Mouse (Mus musculus) midbrain, embryonic 16.5 days (tissue): ENCODE results near the gene Stard3. TPM values are rescaled to one million over a fixed set of nuclear protein-coding genes. Genes with fewer than 3 reads are reported as not detected.

ENCODE experiments used
- ATAC-seq: fragments of 200-750 bp; cut with Nextera tagmentation; 2 replicates; pipeline ENCODE4 v1.8.0; 2017; ENCODE audit warnings: moderate TSS enrichment
- H3K27ac ChIP-seq: fragments of 300-500 bp; sonication (generic); 2 replicates; pipeline ENCODE4 v1.5.1; 2014; ENCODE audit warnings: mild to moderate bottlenecking, low read length, mixed read lengths
- H3K27me3 ChIP-seq: fragments of 300-500 bp; sonication (generic); 2 replicates; pipeline ENCODE4 v1.6.1; 2014; ENCODE audit warnings: low read depth, low read length, mixed read lengths; ENCODE audit not compliant: control insufficient read depth, insufficient read depth
- H3K36me3 ChIP-seq: fragments of 300-500 bp; sonication (generic); 2 replicates; pipeline ENCODE4 v1.6.1; 2014; ENCODE audit warnings: mild to moderate bottlenecking, low read length, moderate library complexity, mixed read lengths; ENCODE audit not compliant: control insufficient read depth, insufficient read depth
- H3K4me1 ChIP-seq: fragments of 300-500 bp; sonication (generic); 2 replicates; pipeline ENCODE4 v1.6.1; 2014; ENCODE audit warnings: mild to moderate bottlenecking, low read length, mixed read lengths; ENCODE audit not compliant: control insufficient read depth, insufficient read depth
- H3K4me2 ChIP-seq: fragments of 300-500 bp; sonication (generic); 2 replicates; pipeline ENCODE4 v1.6.1; 2014; ENCODE audit warnings: mild to moderate bottlenecking, low read length, mixed read lengths
- H3K4me3 ChIP-seq: fragments of 300-500 bp; sonication (generic); 2 replicates; pipeline ENCODE4 v1.5.1; 2014; ENCODE audit warnings: low read depth, mild to moderate bottlenecking, low read length, moderate library complexity, mixed read lengths
- H3K9ac ChIP-seq: fragments of 300-500 bp; sonication (generic); 2 replicates; pipeline ENCODE4 v1.6.1; 2014; ENCODE audit warnings: low read depth, low read length, mixed read lengths
- H3K9me3 ChIP-seq: fragments of 300-500 bp; sonication (generic); replicated peaks from 2 replicates; pipeline ENCODE4 v1.6.1; 2014; ENCODE audit warnings: mild to moderate bottlenecking, low read length, mixed read lengths; ENCODE audit not compliant: control insufficient read depth, poor library complexity, severe bottlenecking
- WGBS: fragments of 180-500 bp; shearing (Covaris S2); extraction: QIAGEN DNeasy Blood & Tissue Kit; methylation state at CpG from one replicate; pipeline ENCODE4 v1.1.7; 2014; 5-methylcytosine and 5-hydroxymethylcytosine counted together
- polyA plus RNA-seq: library from polyadenylated mRNA; unstranded; fragments of >200 nt; fragmentation: Nextera tagmentation; extraction: Ambion mirVana; gene quantifications from 2 replicates; pipeline ENCODE4 v1.2.1, GENCODE M21; 2015

Stard3 gene
- polyA plus RNA-seq, 1 experiment from 2014 or later: 32.9 TPM

DNA sequence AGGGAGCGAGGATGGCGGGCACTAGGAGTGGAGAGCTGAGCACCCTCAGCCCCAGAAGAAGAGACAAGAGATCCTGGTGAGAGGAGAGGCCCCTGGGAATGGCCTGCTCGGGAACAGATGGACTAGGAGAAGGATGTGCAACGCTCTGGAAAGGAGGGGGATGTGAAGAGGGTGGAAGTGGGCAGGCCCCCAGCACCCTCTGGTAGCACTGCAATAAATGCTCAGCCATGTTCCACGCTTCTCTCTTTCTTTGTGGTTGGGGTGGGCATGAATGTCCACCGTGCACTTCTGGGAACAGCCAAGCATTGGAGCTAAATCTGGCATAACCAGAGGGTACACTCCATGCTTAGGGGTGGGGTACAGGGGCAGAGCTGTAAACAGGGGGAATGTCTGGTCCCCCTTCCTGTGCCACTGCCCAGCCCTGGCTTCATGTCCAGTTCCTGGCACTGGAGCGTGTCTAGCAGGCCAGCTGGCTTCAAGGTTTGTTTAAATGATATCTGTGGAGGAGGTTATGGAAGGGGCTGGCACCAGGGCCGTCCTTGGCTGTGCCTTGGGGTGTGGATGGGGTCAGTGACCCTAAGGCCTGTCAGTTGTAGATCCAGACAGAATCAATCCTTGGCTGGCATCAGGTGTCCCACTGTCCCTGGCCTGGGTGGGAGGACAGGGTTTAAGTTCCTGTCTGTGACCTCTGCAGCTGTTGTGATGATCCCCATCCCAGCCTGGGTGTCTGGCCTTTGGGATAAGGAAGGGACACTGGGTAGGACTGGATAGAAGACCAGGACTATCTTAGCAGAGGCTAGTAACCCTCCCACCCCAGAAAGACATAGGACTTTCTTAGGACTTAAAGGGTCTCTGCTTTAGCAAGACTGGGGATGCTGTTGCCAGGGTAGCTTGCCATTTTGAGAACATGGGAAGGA lies 26.8 kb downstream of the Stard3 start:
- H3K9me3 ChIP-seq: no peaks in the 10 kb centered on the region
- H3K27me3 ChIP-seq: peaks cover 24% of the 10 kb centered on the region
- H3K9ac ChIP-seq: no peak overlapping the region
- H3K4me3 ChIP-seq: no peak overlapping the region
- no peak overlapping the region for H3K27ac ChIP-seq
- no peak overlapping the region for H3K4me2 ChIP-seq
- WGBS: 69% methylated on average over 8 of the region's 8 CpGs
- no peak for ATAC-seq
- peaks cover 3% of the 10 kb centered on the region; the same call in 1 of the 2 replicates for H3K36me3 ChIP-seq
- H3K4me1 ChIP-seq: no peaks in the 10 kb centered on the region; the same call in 1 of the 2 replicates

DNA sequence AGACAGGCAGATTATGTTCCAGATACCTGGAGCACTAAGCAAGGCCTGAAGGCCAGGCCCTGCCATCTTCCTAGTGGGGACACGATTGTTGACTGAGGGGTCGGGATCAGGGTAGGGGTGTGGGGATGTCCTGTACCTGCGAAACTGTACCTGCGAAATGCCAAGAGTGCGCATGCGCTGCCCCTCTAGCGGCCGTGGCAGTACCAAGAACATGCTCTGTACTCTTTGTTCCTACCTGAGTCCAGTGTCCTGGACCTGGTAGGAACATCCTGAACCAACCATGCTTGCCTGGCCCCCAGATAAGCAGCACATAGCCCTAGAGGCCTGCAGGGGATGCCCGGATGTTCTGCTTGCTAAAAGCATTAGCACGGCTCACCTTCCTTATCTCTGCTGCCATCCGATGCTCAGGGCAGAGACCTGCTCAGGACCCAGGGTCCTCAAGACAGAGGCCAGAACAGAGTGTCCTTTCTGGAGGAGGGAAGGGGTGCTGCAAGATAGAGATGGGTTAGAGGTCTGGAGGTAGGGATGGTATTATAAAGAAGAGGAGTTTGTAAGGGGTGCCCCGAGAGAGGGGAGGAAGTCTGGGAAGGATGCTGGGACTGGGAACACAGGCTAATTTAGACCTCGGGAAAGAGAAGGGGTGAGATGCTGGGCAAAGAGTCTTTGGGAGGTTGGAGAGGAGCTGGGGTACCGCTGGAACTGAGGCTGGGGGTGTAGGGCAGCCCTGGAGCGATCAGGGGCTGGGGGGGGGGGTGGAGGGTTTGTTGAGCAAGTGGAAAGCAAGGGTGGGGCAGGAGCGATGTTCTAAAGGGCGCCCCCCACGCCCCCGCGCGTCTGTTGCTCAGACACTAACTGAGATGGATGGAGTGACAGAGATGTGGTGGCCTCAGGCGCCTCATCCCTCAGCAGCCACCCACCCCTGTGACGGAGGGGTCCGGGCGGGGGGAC lies 27.7 kb downstream of the Stard3 start, which contains the start of gene Pnmt:
Pnmt (plus strand) TSS at position 813 of the 948 bp plus-strand sequence.
- WGBS: 51% methylated on average over 25 of the region's 25 CpGs
- Histone ChIP-seq H3K4me1 (no peaks in the 10 kb centered on the region; the same call in 1 of the 2 replicates), H3K27ac (no peak within 1 kb of the TSS), H3K4me3 (no peak within 1 kb of the TSS), H3K27me3 (peaks cover 28% of the 10 kb centered on the region), H3K4me2 (peak within 1 kb of the TSS; percentile 26), H3K9me3 (no peaks in the 10 kb centered on the region), H3K9ac (no peak within 1 kb of the TSS; the same call in 1 of the 2 replicates), H3K36me3 (no peaks in the 10 kb centered on the region)
- no peak for ATAC-seq

DNA sequence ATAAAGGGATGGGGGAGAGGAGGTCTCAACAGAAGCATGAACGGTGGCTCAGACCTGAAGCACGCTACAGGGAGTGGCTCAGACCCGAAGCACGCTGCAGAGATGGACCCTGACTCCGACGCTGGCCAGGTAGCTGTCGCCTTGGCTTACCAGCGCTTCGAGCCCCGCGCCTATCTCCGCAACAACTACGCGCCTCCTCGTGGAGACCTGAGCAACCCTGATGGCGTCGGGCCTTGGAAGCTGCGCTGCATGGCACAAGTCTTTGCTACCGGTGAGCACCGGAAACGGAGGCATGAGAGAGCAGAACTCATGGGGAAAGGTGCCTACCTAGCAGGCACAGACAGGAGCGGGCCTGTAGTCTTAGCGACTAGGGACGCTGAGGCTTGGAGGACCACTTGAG lies 28.4 kb downstream of the Stard3 start:
- WGBS: 22% methylated on average over 24 of the region's 24 CpGs
- H3K27ac ChIP-seq: no peak overlapping the region
- no peaks in the 10 kb centered on the region for H3K9me3 ChIP-seq
- no peak overlapping the region; the same call in 1 of the 2 replicates for H3K9ac ChIP-seq
- no peak for ATAC-seq
- H3K4me3 ChIP-seq: no peak overlapping the region
- H3K4me2 ChIP-seq: peak overlapping the region; percentile 26
- H3K27me3 ChIP-seq: peaks cover 28% of the 10 kb centered on the region
- no peaks in the 10 kb centered on the region for H3K36me3 ChIP-seq
- H3K4me1 ChIP-seq: no peaks in the 10 kb centered on the region; the same call in 1 of the 2 replicates

DNA sequence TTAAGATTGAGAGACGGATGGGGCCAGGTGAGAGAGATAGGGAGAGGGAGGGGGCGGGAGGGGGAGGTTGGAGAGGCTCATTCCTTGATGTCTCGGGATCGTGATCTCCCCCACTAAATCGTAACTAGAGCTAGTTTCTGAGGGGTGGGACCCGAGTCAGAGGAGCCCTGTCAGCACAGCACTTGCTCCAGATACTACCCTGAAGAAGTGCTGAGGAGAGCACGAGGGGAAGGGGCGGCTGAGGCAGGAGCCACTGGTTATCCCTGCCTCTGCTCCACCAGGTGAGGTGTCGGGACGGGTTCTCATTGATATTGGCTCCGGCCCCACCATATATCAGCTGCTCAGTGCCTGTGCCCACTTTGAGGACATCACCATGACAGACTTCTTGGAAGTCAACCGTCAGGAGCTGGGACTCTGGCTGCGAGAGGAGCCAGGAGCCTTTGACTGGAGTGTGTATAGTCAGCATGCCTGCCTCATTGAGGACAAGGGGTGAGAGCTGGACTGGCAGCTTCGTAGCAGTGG lies 28.9 kb downstream of the Stard3 start:
- H3K27ac ChIP-seq: no peak overlapping the region
- no peak for ATAC-seq
- no peaks in the 10 kb centered on the region for H3K9me3 ChIP-seq
- H3K9ac ChIP-seq: no peak overlapping the region
- WGBS: 60% methylated on average over 14 of the region's 14 CpGs
- H3K36me3 ChIP-seq: no peaks in the 10 kb centered on the region
- no peak overlapping the region for H3K4me3 ChIP-seq
- no peak overlapping the region for H3K4me2 ChIP-seq
- H3K4me1 ChIP-seq: no peaks in the 10 kb centered on the region; the same call in 1 of the 2 replicates
- peaks cover 31% of the 10 kb centered on the region for H3K27me3 ChIP-seq

DNA sequence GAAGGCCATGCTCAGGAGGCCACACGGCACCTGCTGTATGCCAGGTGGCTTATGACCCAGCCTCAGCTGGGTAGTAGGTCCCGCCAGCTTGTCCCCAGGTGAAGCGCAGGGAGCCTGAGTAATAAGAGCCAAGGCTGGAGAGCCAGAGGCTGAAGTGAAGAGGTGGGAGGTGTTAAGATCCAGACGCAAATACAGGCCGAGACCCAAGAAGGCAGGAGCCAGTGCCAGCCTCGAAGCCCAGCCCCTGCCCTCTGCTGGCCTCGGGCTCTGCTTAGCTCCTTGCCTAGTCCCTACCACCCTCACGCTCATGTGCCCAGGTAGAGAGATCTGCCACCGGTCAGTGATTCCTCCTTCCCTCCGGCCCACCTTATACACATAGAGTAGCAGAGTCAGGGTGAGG lies 30.1 kb downstream of the Stard3 start:
- no peaks in the 10 kb centered on the region for H3K36me3 ChIP-seq
- no peak overlapping the region for H3K4me3 ChIP-seq
- no peak overlapping the region for H3K27ac ChIP-seq
- WGBS: 77% methylated on average over 10 of the region's 10 CpGs
- no peaks in the 10 kb centered on the region; the same call in 1 of the 2 replicates for H3K4me1 ChIP-seq
- no peak overlapping the region for H3K9ac ChIP-seq
- no peak overlapping the region for H3K4me2 ChIP-seq
- H3K9me3 ChIP-seq: no peaks in the 10 kb centered on the region
- ATAC-seq: no peak
- peaks cover 31% of the 10 kb centered on the region for H3K27me3 ChIP-seq

DNA sequence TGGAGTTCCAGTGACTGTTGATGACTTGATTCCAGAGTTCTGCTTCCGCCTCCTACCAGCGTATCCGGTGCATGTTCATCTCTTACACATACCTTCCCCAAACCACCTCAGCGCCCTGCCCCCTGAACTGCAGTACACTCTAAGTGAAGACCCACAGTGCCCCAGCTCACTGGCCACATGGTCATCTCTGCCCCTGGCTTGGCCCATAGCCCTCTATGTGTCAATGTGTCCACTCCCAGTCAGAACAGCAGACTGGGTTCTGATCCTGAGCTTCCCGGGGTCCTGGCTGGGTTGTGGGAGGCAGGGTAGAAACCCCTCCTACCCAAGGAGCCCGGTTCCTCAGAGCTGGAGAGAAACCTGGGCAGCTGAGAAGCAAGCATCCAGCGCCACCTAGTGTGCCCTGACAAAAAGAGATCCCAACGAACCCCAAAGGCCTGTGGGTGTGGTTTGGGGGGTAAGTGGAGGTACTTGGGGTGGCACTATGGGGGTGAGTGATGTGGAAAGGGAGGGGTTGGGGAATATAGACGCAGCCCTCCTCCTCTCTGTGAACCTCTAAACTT lies 31.1 kb downstream of the Stard3 start:
- Histone ChIP-seq H3K4me3 (no peak overlapping the region), H3K36me3 (no peaks in the 10 kb centered on the region), H3K4me2 (no peak overlapping the region), H3K4me1 (peaks cover 2% of the 10 kb centered on the region; the same call in 1 of the 2 replicates), H3K9me3 (no peaks in the 10 kb centered on the region), H3K27me3 (peaks cover 31% of the 10 kb centered on the region), H3K27ac (no peak overlapping the region), H3K9ac (no peak overlapping the region)
- WGBS: 24% methylated on average over 9 of the region's 9 CpGs
- no peak for ATAC-seq

DNA sequence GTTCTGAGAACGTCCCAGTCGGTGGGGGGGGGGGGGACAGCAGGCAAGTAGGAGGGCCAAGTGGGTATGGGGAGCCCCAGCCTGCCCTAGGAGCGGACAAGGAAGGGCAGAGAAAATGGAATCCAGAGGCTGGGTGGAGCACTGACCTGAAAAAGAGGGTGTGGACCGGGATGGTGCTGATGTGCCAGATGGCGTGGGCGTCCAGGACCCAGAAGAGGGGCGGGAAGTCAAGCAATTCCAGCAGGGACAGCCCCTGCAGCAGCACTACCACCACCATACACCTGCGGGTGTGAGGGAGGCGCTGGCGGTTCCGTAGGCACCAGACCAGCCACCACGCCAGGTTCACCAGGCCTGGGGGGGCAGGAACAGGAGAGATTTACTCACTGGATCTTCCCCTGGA lies 32.0 kb downstream of the Stard3 start:
- no peak overlapping the region for H3K27ac ChIP-seq
- no peaks in the 10 kb centered on the region for H3K9me3 ChIP-seq
- no peak overlapping the region for H3K9ac ChIP-seq
- no peak overlapping the region for H3K4me2 ChIP-seq
- H3K4me3 ChIP-seq: no peak overlapping the region
- no peaks in the 10 kb centered on the region for H3K36me3 ChIP-seq
- peaks cover 31% of the 10 kb centered on the region for H3K27me3 ChIP-seq
- ATAC-seq: no peak
- WGBS: 72% methylated on average over 12 of the region's 12 CpGs
- H3K4me1 ChIP-seq: peaks cover 3% of the 10 kb centered on the region; the same call in 1 of the 2 replicates

DNA sequence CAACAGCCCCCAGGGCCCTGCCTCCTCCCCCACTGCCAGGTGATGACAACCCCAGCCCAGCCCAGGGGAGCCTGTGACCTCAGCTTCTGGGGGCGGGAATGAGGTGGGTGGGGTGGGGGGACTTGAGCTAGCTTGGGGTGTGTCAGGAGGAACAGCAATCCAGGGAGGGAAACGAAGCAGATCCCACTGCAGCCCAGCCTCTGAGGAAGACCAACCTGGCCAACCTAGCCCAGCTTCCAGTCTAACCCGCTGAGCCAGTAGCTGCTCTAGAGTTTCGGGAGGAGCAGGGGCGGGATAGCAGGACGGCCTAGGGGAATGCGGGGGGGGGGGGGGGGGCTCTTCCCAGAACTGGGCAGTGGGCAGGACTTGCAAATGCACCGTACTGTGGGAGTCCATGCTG lies 33.9 kb downstream of the Stard3 start:
- H3K9ac ChIP-seq: no peak overlapping the region
- WGBS: 23% methylated on average over 5 of the region's 8 CpGs
- no peak overlapping the region for H3K27ac ChIP-seq
- peaks cover 22% of the 10 kb centered on the region for H3K27me3 ChIP-seq
- no peak for ATAC-seq
- no peak overlapping the region for H3K4me3 ChIP-seq
- 0 out of 2 replicates have a peak, but pooled peaks cover 3% of the 10 kb centered on the region for H3K4me1 ChIP-seq
- no peaks in the 10 kb centered on the region for H3K36me3 ChIP-seq
- no peaks in the 10 kb centered on the region for H3K9me3 ChIP-seq
- H3K4me2 ChIP-seq: no peak overlapping the region
